Mouse (Mus musculus): ENCODE data around the gene Hist1h2af. TPM values are rescaled to one million over a fixed set of nuclear protein-coding genes. Genes with fewer than 3 reads are reported as not detected.
"Not testable (repeated sequence)": the region's sequence is repeated elsewhere in the genome, so short reads cannot be mapped to it uniquely, and the experiment has no call there.

Hist1h2af gene
- 2.0 and 6.7 TPM in 2 replicates for polyA plus RNA-seq (2015; fragmentation: Nextera tagmentation; extraction: Ambion mirVana)

DNA sequence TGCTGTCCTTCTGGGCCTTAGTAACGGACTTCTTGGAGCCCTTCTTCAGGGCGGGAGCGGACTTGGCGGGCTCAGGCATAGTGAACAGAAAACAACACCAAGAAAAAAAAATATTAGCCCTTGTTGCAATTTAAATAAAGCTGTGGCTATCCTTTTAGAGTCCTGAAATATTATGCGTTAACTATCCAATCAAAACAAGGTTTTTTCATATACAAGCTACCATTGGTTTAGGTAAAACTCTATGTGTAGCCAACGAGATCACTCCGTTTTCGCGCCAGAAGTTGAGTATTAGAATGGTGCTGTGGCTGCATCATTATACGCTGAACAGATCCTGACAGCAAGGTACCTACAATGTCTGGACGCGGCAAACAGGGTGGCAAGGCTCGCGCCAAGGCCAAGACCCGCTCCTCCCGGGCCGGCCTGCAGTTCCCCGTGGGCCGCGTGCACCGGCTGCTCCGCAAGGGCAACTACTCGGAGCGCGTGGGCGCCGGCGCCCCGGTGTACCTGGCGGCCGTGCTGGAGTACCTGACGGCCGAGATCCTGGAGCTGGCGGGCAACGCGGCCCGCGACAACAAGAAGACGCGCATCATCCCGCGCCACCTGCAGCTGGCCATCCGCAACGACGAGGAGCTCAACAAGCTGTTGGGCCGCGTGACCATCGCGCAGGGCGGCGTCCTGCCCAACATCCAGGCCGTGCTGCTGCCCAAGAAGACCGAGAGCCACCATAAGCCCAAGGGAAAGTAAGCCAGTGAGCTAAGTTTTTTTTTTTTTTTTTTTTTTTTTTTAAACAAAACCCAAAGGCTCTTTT, at the start of gene Hist1h2af:
Gene Hist1h2af, plus strand, starts transcription at position 347 of the 808 bp plus-strand sequence.
- Histone ChIP-seq H3K4me2 (ENCODE audit: low read depth, low read length) (peak within 1 kb of the TSS; percentile 64), H3K27ac (ENCODE audit: low read length) (peak within 1 kb of the TSS; percentile 96), H3K9ac (ENCODE audit: low read depth, low read length) (peak within 1 kb of the TSS; percentile 78), H3K4me3 (ENCODE audit: low read depth, low read length) (peak within 1 kb of the TSS; percentile 65), H3K4me1 (ENCODE audit: control insufficient read depth, low read depth, low read length) (peaks cover 25% of the 10 kb centered on the region)
- not testable (repeated sequence) for H3K36me3 ChIP-seq (ENCODE audit: control insufficient read depth, insufficient read depth); H3K27me3 ChIP-seq (ENCODE audit: control insufficient read depth, insufficient read depth, low read depth, low read length); H3K9me3 ChIP-seq (replicated peaks; ENCODE audit: control insufficient read depth, low read length)
- ATAC-seq (ENCODE audit: low read depth): peak; percentile 39
- WGBS (ENCODE audit: insufficient replicate concordance): 0% methylated on average over 25 of the region's 53 CpGs

DNA sequence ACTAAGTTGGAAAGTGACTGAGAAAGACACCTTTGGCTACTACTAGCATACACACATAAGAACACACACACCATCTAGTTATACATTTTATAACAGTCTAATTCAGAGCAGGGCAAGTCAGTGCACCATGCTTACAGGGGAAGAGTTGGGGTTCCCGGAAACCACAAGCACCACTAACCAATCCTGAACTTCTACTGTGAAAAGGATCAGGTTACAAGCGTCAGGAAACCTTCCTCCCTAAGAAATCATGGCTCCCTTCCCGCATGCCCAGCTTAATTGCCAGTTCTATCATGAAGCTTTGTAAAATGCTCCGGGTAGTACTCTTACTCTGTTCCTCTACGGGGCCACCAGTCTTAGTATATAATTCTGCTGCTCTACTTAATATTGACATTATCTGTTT, 48.4 kb upstream of the Hist1h2af start:
- 31% methylated on average over 5 of the region's 5 CpGs for WGBS (ENCODE audit: insufficient replicate concordance)
- no peak for ATAC-seq (ENCODE audit: low read depth)
- Histone ChIP-seq H3K9me3 (replicated peaks; ENCODE audit: control insufficient read depth, low read length) (no peaks in the 10 kb centered on the region), H3K4me1 (ENCODE audit: control insufficient read depth, low read depth, low read length) (peaks cover 2% of the 10 kb centered on the region; the same call in 1 of the 2 replicates), H3K27me3 (ENCODE audit: control insufficient read depth, insufficient read depth, low read depth, low read length) (peaks cover 5% of the 10 kb centered on the region), H3K36me3 (ENCODE audit: control insufficient read depth, insufficient read depth) (no peaks in the 10 kb centered on the region), H3K9ac (ENCODE audit: low read depth, low read length) (no peak overlapping the region), H3K4me3 (ENCODE audit: low read depth, low read length) (no peak overlapping the region), H3K27ac (ENCODE audit: low read length) (no peak overlapping the region), H3K4me2 (ENCODE audit: low read depth, low read length) (no peak overlapping the region)

DNA sequence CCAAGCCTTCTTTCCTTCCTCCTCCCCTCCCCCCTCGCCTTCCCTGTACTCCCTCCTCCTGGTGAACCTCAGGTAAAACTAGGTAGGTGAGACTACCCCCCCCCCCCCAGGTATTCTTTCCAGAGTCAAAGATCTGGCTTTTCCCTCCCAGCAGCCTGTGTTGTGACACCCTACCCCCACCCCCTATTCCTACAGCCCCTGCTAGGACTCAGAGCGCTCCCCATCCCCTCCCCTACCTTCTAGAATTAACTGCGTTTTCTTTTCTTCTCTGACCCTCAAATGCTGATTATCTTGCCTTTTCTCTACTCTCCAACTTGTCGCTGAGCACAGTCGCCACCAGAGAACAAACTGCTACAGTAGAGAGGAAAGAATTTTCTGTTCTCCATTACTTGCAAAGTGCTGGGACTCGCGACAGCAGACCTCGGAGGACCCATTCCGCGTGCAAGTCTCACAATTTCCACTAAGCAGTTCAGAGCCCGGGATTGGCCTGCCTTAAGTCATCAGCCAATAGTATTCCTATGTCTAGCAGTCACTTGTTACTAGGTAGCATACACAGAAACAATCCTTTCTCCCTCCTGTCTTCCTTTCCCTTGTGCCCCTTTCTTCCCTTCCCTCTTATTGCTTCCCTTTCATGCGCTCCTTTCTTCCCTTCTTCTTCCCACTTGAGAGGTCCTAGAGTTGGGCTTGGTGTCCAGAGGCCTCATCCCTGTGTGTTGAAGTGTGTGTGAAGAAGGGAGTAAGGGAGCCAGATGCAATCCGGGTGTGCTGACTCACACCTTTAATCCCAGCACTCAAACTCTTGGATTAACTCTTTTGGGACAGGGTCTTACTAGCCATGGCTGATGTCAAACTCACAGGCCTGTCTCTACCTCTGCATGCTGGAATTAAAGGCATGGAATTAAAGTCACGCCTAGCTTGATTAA, 45.0 kb upstream of the Hist1h2af start, which contains the start of gene Btn2a2:
Gene Btn2a2, minus strand, starts transcription at position 458 of the 923 bp plus-strand sequence.
- peak; percentile 69 for ATAC-seq (ENCODE audit: low read depth)
- Histone ChIP-seq H3K4me1 (ENCODE audit: control insufficient read depth, low read depth, low read length) (peaks cover 14% of the 10 kb centered on the region), H3K27me3 (ENCODE audit: control insufficient read depth, insufficient read depth, low read depth, low read length) (peaks cover 5% of the 10 kb centered on the region), H3K9me3 (replicated peaks; ENCODE audit: control insufficient read depth, low read length) (no peaks in the 10 kb centered on the region), H3K4me3 (ENCODE audit: low read depth, low read length) (0 out of 2 replicates have a peak within 1 kb of the TSS, but pooled peaks have one; percentile 18), H3K4me2 (ENCODE audit: low read depth, low read length) (peak within 1 kb of the TSS; percentile 55), H3K9ac (ENCODE audit: low read depth, low read length) (no peak within 1 kb of the TSS), H3K36me3 (ENCODE audit: control insufficient read depth, insufficient read depth) (no peaks in the 10 kb centered on the region), H3K27ac (ENCODE audit: low read length) (no peak within 1 kb of the TSS)
- 6% methylated on average over 13 of the region's 14 CpGs for WGBS (ENCODE audit: insufficient replicate concordance)

DNA sequence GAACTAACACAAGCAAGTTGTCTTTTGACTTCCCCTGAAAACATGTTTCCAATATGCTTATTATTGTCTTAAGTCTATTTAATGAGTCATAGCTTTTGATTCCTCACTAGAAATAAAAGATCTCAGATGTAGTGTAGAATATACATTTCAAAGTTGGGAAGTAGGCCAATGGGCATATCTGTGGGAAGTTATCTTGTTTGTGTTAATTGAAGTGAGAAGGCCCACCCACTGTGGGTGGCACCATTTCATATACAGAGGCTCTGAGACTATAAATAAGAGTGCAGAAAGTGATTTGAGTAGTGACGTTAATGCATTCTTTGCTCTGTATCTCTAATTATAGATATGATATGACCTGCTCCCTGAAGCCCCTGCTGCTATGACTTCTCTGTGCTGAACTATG, 42.8 kb upstream of the Hist1h2af start:
- no peaks in the 10 kb centered on the region for H3K9me3 ChIP-seq (replicated peaks; ENCODE audit: control insufficient read depth, low read length)
- no peak overlapping the region for H3K4me2 ChIP-seq (ENCODE audit: low read depth, low read length)
- no peaks in the 10 kb centered on the region for H3K36me3 ChIP-seq (ENCODE audit: control insufficient read depth, insufficient read depth)
- peaks cover 14% of the 10 kb centered on the region for H3K4me1 ChIP-seq (ENCODE audit: control insufficient read depth, low read depth, low read length)
- 17% methylated on average over 1 of the region's 1 CpGs for WGBS (ENCODE audit: insufficient replicate concordance)
- no peak overlapping the region for H3K4me3 ChIP-seq (ENCODE audit: low read depth, low read length)
- H3K9ac ChIP-seq (ENCODE audit: low read depth, low read length): no peak overlapping the region
- H3K27me3 ChIP-seq (ENCODE audit: control insufficient read depth, insufficient read depth, low read depth, low read length): peaks cover 5% of the 10 kb centered on the region
- no peak for ATAC-seq (ENCODE audit: low read depth)
- H3K27ac ChIP-seq (ENCODE audit: low read length): no peak overlapping the region

DNA sequence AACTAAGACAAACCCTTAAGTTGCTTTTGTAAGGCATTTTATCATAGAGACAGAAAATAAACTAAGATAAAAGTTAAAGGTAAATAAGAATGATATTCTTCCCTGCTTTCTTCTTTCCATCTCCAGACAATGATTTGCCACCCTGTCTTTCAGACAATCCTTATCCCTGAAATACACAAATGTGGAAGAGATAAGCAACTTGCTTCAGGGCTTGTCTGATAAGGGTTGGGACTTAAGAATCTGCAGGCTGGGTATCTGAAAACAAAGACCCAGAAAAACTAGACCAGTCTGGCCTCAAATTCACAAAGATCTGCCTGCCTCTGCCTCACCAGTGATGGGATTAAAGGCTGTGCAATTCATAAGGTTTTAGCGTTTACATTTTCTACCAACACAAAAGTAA, 42.4 kb upstream of the Hist1h2af start:
- Histone ChIP-seq H3K9ac (ENCODE audit: low read depth, low read length) (no peak overlapping the region), H3K27ac (ENCODE audit: low read length) (no peak overlapping the region), H3K4me2 (ENCODE audit: low read depth, low read length) (no peak overlapping the region), H3K9me3 (replicated peaks; ENCODE audit: control insufficient read depth, low read length) (no peaks in the 10 kb centered on the region), H3K27me3 (ENCODE audit: control insufficient read depth, insufficient read depth, low read depth, low read length) (peaks cover 5% of the 10 kb centered on the region), H3K4me1 (ENCODE audit: control insufficient read depth, low read depth, low read length) (peaks cover 14% of the 10 kb centered on the region), H3K4me3 (ENCODE audit: low read depth, low read length) (no peak overlapping the region), H3K36me3 (ENCODE audit: control insufficient read depth, insufficient read depth) (no peaks in the 10 kb centered on the region)
- no peak for ATAC-seq (ENCODE audit: low read depth)
- WGBS (ENCODE audit: insufficient replicate concordance): 16% methylated on average over 1 of the region's 1 CpGs

DNA sequence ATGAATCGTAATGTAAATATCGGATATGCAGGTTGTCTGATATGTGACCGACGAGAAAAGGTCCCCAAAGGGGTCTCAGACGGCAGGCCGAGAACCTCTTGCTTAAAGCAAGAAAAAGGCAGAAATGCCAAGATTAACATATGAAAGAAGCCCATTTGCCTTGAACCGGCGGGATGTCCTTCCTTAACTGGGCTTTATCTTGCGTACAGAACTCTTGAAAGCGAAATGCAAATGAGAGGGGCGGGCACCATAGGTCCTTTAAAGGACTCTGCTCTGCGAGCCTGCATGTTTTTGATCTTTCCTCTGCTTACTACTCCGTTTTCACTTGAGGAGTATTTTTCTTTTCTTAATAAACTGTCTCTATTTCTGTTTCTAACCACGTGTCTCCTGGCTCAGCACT, 41.7 kb upstream of the Hist1h2af start:
- Histone ChIP-seq H3K27me3 (ENCODE audit: control insufficient read depth, insufficient read depth, low read depth, low read length) (peaks cover 5% of the 10 kb centered on the region), H3K9ac (ENCODE audit: low read depth, low read length) (peak overlapping the region; percentile 21; the same call in 1 of the 2 replicates), H3K9me3 (replicated peaks; ENCODE audit: control insufficient read depth, low read length) (no peaks in the 10 kb centered on the region), H3K4me1 (ENCODE audit: control insufficient read depth, low read depth, low read length) (peaks cover 14% of the 10 kb centered on the region), H3K4me2 (ENCODE audit: low read depth, low read length) (peak overlapping the region; percentile 66), H3K27ac (ENCODE audit: low read length) (no peak overlapping the region), H3K36me3 (ENCODE audit: control insufficient read depth, insufficient read depth) (no peaks in the 10 kb centered on the region), H3K4me3 (ENCODE audit: low read depth, low read length) (peak overlapping the region; percentile 53)
- no peak for ATAC-seq (ENCODE audit: low read depth)
- 14% methylated on average over 14 of the region's 14 CpGs for WGBS (ENCODE audit: insufficient replicate concordance)

DNA sequence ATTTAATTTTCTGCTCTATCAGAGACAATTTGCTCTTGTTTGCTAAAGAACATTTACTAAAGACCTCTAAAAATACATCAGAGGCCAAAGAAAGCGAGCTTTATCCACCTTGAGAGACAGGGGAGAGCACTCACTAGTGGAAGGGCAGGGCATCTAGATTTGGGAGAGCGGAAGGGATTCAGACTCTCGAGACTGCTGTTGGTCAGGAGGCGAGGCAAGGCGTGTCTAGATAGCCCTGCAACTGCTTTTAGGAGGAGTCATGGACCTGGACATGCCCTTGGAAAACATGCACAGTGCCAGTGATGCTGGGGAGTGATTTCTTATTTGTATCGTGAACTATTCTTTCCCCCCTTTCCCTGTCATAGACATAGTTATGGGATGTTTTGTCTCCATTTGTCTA, 38.2 kb upstream of the Hist1h2af start:
- no peaks in the 10 kb centered on the region for H3K27me3 ChIP-seq (ENCODE audit: control insufficient read depth, insufficient read depth, low read depth, low read length)
- H3K27ac ChIP-seq (ENCODE audit: low read length): no peak overlapping the region
- H3K36me3 ChIP-seq (ENCODE audit: control insufficient read depth, insufficient read depth): no peaks in the 10 kb centered on the region
- H3K4me2 ChIP-seq (ENCODE audit: low read depth, low read length): no peak overlapping the region
- no peaks in the 10 kb centered on the region for H3K9me3 ChIP-seq (replicated peaks; ENCODE audit: control insufficient read depth, low read length)
- no peak overlapping the region for H3K4me3 ChIP-seq (ENCODE audit: low read depth, low read length)
- no peak overlapping the region for H3K9ac ChIP-seq (ENCODE audit: low read depth, low read length)
- 67% methylated on average over 6 of the region's 6 CpGs for WGBS (ENCODE audit: insufficient replicate concordance)
- no peak for ATAC-seq (ENCODE audit: low read depth)
- H3K4me1 ChIP-seq (ENCODE audit: control insufficient read depth, low read depth, low read length): peaks cover 22% of the 10 kb centered on the region

DNA sequence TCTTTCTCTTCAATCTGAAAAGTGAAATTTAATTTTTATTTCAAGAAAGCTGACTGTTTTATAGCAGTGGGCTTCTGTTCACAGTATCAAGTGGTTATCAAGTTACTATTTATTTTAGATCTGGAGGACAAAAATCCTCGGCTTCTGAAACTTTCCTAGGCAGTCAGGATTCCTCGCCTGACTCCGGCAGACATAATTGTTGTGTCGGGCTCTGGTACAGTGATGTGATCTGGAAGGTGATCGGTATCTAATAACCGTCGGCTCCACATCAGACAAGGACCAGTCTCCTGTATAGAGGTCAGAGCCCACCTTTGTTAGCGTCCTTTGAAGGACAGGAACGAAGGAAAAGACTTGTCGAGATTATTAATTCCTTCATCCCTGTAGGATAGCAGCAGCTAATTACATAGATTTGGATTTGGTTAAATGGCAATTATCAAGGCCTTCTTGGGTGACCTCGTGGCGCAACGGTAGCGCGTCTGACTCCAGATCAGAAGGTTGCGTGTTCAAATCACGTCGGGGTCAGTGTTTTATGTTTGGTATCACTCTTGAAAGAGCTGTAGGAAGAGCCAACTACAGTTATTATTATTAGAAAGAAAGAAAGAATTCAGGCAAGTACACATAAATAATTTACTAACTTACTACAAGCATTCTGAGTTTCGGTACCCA, 35.9 kb upstream of the Hist1h2af start:
- no peaks in the 10 kb centered on the region for H3K27me3 ChIP-seq (ENCODE audit: control insufficient read depth, insufficient read depth, low read depth, low read length)
- H3K9ac ChIP-seq (ENCODE audit: low read depth, low read length): no peak overlapping the region
- peaks cover 20% of the 10 kb centered on the region for H3K4me1 ChIP-seq (ENCODE audit: control insufficient read depth, low read depth, low read length)
- 4% methylated on average over 19 of the region's 19 CpGs for WGBS (ENCODE audit: insufficient replicate concordance)
- ATAC-seq (ENCODE audit: low read depth): peak; percentile 48
- no peak overlapping the region for H3K27ac ChIP-seq (ENCODE audit: low read length)
- H3K4me3 ChIP-seq (ENCODE audit: low read depth, low read length): peak overlapping the region; percentile 48
- H3K9me3 ChIP-seq (replicated peaks; ENCODE audit: control insufficient read depth, low read length): no peaks in the 10 kb centered on the region
- peak overlapping the region; percentile 60 for H3K4me2 ChIP-seq (ENCODE audit: low read depth, low read length)
- no peaks in the 10 kb centered on the region for H3K36me3 ChIP-seq (ENCODE audit: control insufficient read depth, insufficient read depth)

All from liver, embryonic 16.5 days (tissue).